Mouse (Mus musculus): ENCODE data around the gene Ptpn3.

DNA sequence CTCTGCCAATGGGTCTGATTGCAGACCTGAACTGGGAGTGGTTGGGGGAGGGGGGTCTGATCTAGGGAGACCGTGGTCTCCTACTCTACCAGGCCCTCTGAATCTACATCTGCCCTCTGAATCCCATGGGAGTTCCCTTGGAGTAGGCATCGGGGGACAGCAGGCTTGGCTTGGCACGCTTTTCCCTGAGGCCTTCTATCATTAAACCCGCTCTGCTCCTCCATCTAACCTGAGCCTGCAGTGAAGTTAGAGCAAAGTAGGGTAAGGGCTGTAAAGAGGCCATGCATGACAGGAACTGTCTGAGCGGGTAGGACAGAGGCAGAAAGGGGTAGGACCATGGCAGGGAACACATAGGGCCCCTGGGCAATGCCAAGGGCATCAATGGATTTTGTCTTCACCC, 9.0 kb downstream of the Ptpn3 start:
- no peak for TF ChIP-seq CTCF (IDR thresholded peaks at IDR 0.05; ENCODE audit: extremely low read depth, insufficient read depth, insufficient read length, insufficient replicate concordance)
- TF ChIP-seq POLR2A (IDR thresholded peaks at IDR 0.05; ENCODE audit: low read depth, low read length) = no peak

All from spleen, adult 2 months (tissue).